Mouse (Mus musculus) CD4-positive helper T cell, adult 2 months (primary cell): ENCODE data around the gene Ap2b1.

ENCODE experiments used
- DNase-seq: peaks from one replicate; pipeline ENCODE4 v3.0.0-alpha.2; 2012; ENCODE audit warnings: low read depth, missing footprints, low spot score

Ap2b1 gene

DNA sequence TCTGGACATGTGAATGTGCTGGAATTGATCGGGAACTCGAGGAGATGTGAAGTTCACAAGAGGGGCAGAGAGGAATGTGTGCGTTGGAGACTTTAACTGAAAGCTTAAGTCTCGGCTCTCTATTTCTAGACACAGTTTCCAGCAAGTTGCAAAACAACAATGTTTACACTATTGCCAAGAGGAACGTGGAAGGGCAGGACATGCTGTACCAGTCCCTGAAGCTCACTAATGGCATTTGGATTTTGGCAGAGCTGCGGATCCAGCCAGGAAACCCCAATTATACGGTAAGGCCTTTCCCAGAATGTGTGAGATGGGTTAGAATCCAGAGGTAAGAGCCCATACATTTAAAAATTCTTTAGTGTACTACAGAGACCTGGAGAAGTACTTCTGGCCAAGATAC is 98.8 kb downstream of the Ap2b1 start:
- no peak for DNase-seq

DNA sequence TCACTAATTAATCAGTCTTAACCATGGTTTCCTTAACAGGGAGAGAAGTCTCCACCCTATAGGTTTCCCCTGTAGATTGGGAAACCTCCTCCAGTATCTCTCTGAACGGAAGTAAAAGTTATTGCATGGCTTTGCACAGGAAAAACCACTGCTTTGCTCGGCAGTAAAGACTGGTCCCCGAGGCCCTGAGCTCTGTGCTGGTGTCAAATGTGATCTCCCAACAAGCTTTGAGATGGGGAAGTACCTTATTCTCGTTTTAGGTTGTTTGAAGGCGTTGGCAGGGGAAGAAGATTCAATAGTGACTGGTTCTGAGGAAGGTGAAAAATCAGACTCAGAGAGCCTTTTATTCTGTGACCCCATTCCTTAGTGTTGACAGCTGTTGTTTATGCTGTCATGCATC is 99.9 kb downstream of the Ap2b1 start:
- DNase-seq = no peak

DNA sequence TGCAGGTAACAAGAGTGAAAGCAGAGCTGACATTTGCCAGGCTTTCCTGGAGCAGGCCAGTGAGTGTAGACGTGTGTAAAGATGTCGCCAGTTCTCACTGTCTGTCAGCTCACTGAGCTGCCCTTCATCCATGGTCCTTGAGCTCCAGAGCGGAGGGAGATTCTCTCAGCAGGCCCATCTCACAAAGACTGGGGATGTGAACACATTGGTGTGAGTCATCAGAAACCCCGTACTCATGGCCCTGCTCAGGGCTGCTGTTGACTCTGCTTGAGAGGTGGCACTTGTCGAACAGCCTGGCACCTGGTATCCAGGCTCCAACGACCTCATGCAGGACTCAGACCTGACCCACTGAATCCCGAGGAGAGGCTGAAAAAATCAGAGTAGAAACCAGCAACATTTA is 105.0 kb downstream of the Ap2b1 start:
- DNase-seq = no peak

DNA sequence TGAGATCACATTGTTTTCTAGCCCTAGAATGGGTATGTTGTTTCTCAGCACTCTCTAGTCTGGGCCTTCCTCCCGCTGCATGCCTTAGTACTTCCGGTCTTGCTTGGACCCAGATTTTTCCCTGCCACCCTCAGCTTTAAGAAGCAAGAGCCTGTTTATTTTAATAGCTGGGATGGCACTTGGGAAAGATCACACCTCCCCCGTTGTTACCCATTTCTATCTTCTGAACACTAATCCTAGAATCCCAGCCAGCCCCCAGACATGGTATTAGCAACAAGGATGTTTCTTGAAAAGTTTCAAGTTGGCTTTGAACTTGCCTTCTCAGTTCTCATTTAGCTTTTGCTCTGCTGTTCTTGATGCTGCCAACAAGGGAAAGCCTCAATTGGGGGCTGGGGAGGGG is 107.6 kb downstream of the Ap2b1 start:
- no peak for DNase-seq

DNA sequence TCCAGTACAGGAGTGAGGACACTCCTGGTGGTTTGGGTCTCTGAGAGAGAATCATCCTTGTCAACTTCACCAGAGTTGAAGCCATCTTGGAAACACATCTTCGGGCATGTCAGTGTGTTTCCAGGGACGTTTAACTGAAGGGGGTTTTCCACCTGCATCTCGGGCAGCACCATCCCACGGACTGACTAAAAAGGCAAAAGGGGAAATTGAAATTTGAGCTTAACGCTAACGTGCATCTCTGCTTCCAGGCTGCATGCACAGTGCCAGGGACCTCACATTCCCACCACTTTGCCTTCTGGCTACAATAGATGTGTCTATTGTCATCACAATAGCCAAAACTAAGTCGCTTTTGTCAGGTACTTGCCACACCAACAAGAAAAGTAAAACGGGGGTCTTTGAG is 109.4 kb downstream of the Ap2b1 start:
- DNase-seq = no peak

DNA sequence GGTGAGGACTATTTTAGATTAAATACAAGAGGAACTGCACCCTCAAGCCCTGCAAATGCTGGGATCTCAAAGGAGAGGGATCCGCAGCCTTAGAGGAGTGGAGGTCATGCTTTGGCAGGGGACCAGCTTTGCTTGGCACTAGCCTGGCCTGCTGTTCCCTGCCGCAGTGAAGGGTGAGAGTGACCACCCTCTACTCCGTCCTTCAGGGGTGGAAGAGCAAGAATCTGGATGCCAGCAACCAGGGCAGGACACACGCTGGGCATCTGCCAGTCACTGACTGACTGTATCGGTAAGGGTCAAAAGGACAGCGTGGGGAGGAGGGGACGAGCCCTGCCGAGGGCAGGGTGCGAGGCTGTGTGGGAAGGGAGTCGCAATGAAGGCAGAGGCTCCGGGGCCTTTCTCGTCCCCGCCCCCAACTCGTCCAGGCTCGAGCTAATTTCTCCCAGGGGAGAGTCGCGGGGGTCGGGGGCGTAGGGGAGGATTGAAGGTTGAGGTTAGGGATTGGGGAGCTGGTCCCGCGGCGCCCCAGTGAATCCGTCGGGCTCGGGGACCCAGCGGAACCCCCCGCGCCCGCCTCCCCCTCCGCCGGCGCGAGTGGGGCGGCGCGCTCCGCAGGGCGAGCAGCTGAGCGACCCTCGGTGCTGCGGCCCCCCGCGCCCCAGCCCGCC is 110.4 kb downstream of the Ap2b1 start, which contains the start of gene Rasl10b:
Gene Rasl10b (plus strand): TSS at position 51 of the 668 bp plus-strand sequence.
- DNase-seq = no peak

DNA sequence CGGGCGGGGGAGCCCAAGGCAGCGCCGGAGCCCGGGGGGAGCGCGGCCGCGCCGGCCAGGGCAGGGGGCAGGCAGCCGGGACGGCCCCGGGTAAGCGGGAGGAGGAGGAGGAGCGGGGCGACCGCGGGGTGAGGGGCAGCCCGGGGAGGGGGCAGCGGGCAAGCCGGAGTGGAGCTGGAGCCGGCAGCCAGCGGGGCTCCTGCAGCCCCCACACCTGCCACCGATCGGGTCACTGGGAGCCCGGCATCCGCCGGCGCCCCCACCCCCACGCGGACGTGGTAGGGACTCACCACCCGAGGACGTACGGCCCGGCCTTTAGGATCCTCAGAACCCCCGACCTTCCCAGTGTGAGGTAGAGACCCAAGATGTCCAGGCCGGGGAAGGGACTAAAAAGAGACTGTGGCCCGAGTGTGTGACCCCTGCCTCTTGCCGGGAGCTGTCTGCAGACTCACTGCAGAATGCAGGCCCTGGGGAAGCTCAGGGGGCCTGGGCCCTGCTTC is 111.0 kb downstream of the Ap2b1 start:
- no peak for DNase-seq

DNA sequence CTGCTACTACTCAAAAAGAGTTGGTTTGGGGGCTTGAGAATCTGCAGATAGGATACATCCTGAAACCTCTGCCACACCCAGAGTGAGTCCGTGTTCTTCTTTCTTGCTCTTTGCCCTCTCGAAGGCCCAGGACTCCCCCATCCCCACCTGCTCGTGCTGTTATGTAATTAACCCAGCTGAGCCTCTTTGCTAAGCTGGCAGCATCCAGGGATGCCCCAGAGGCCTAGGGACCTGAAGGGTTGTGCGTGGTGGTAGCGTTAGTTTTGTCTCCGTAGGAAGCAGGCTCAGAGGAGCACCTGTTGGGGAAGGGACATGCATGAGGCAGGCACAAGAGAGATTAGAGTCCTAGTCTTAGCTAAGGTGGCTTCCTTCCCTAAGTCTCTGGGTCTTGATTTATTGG is 111.7 kb downstream of the Ap2b1 start:
- no peak for DNase-seq

DNA sequence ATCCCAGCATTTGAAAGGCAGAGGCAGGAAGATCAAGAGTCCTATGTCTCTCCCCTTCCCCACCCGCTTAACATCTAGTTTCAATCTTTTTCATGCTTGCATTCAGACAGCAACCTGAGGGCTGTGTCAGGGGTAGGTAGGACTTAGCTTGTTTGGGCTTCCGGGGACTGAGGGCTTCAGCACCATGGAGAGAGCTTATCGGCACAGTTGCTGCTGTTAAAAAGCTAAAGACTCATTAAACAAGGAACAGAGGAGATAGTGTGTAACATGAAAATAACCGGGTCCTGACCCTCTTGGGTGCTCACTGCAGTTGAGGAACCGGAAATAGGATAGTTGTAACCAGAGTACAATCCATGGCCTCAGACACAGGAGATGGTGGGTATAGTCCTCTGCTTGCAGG is 118.3 kb downstream of the Ap2b1 start:
- DNase-seq = peak; percentile 55

DNA sequence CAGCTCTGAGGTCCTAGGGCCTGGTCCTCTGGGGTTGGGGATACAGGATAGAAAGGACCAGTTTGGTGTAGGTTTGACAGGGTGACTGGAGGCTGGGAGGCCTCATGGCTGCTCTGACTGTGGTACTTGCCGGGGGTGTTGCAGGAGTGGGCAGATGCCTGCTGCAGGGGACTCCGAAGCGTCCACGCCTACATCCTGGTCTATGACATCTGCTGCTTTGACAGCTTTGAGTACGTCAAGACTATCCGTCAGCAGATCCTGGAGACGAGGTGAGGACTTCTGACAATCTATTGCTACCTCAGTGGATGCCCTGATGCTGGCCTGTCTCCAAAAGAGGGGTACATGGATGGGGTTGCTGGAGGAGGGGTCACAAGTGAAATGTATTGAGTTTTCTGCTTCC is 118.9 kb downstream of the Ap2b1 start:
- no peak for DNase-seq

DNA sequence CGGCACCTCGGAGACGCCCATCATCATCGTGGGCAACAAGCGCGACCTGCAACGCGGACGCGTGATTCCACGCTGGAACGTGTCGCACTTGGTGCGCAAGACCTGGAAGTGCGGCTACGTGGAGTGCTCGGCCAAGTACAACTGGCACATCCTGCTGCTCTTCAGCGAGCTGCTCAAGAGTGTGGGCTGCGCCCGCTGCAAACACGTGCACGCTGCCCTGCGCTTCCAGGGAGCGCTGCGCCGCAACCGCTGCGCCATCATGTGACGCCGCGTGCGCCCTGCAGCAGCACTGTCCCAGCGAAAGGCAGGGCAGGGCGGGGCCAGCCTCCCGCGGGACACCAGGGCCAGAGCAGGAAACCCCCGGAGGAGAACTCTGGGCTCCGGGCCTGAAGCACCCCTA is 119.7 kb downstream of the Ap2b1 start:
- no peak for DNase-seq

DNA sequence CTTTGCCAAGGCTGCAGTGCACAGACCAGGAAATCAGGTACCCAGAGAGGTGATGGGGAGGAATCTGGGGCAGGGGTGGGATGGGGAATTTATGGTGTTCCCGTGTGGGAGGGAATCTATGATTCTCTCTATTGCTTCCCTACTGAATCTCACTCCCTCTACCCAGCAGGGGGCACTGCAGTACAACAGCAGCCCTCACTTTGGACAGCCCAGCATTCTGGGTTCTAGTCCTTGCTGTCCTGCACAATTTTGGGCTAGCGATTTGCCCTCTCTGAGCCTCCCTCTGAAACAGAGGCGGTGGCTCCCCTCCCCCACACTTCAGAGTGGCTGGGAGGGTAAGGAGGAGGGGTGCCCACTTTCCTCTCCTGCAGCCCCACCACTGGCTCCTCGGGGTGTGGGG is 121.5 kb downstream of the Ap2b1 start:
- DNase-seq = no peak

DNA sequence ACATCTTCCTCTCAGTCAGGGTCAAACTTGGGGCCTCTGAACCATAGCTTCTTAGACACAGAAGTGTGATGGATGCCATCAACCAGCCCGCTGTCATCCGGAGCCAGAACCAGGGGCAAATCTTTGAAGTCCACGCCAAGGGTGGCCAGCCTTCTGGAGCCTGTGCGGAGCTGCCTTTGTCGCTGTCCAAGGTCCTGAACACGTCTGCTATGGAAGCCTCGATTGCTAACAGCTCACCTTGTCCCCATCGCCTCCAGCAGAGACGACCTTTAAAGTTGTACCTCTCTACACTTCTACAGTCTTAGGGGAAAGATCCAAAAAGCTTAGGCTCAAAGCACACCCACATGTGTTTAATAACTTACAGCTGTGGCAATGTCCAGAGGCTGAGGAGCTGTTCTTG is 122.5 kb downstream of the Ap2b1 start:
- DNase-seq = peak; percentile 57

DNA sequence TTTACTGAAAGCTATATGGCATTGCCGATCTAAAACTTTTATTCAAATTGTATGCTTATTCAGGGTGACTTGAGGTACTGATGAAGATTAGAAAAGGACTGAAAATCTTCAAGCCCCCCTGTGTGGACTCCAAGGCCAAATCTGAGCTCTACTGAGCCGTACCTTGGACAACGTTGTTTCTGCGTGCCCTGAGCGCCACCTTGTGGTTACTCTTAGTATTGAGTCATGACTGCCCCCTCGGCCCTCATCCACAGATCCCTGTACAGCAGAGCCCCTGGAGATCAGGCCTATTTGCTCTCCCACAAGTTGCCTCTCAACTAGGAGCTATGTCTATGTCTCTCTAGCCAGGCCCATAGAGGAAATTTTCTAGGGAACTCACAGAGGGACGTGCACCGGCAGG is 125.9 kb downstream of the Ap2b1 start:
- DNase-seq = peak; percentile 64

DNA sequence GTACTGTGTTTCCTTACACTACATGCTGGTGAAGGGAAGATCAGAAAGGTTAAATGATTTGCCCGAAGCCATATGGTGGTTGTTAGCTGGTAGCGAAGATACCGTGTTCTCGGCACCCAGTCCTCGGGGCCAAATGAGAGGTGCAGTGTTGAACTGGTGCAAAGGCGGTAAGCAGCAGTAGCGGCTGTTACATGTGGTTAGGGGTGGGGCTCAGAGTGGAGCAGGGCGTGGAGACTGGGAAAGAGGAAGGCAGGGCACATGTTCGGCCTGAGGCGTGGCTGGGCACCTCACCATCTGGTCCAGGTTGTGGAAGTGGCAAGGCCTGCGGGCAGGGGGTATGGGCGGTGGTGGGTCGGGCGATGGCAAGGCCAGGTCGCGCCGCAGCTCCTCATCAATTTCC is 128.1 kb downstream of the Ap2b1 start:
- peak; percentile 37 for DNase-seq

DNA sequence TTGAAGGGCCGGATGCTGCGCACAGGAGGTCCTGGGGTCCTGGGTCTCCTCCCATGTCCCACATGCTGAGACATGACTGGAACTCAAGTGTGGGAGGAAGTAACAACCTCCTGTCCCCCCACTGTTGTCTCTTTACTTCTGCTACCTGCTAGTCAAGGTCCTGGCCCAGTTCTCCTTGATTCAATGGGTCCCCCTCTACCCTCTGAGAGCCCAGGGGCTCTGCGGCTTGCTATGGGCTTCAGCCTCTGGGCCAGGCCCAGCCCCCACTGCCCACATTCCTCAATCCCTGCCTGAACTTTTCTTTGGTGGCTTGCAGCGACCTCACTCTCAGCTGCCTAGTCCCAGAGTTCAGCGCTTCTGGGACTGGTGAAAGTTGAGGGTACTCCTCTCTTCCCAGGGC is 130.5 kb downstream of the Ap2b1 start, which contains the start of gene Gas2l2:
Gene Gas2l2 (minus strand): TSS at position 101 of the 400 bp plus-strand sequence.
- DNase-seq = no peak

DNA sequence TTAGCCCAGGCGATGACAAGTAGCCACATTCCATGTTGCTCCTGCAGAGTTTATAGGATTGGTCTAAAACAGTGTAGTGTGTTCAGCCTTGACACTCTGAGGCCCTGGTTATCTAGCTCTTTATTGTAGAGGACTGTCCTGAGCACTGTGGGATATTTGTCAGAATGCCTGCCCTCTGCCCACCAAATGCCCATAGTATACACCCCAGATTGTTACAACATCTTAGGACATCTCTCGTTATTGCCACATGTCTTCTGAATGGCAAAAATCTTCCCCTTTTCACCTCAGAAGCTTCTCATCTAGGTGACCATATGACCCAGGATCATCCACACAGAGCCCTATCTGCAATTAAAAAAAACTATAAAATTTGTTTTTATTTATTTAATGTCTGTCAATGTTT is 133.7 kb downstream of the Ap2b1 start:
- no peak for DNase-seq

DNA sequence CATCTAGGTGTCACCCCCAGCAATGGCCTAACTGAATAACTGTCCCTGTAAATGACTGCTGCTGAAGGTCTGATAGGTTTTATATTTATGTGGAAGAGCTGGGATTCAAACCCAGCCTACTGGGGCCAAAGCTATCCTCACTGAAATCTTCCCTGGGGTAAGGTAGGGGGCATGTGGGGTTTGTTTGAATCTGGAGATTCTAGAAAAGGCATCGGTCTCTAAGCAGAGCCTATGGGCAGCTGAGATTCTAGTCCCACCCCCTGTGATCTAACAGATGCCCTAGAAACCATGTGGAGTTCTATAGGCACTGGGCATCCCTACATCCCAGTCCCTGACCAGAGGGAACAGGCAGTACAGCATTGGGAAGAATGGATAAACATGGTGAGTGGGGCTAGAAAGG is 138.6 kb downstream of the Ap2b1 start, which contains the start of gene 1700020L24Rik:
Gene 1700020L24Rik (plus strand): TSS at position 301 of the 400 bp plus-strand sequence.
- DNase-seq = no peak

DNA sequence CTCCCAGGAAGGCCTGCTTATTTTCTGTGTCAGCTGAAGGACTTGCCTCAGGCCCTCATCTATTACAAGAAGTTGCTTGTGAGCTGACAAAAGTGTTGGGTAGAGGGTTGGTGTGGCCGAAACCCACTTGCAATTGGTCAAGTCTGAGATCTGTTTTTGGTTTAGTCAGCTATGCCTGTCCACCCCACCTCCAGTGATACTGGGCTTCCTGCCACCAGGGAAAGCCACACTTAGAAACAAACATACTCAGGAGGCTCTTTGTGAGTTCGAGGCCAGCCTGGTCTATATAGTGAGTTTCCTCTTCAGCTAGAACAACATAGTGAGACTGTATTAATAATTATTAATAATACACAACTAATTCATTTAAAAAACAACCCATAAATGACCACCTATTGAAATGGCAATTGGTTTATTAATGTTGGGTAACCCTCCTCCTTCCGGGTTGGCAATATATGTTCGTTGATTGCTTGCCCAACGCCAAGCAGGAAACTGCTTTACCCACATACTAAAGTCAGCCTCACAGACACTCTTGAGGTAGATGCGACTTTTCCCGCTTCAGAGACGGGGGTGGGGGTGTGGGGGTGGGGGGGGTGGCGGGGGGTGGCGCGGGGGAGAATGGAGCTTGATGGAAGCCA is 140.7 kb downstream of the Ap2b1 start:
- DNase-seq = peak; percentile 37

DNA sequence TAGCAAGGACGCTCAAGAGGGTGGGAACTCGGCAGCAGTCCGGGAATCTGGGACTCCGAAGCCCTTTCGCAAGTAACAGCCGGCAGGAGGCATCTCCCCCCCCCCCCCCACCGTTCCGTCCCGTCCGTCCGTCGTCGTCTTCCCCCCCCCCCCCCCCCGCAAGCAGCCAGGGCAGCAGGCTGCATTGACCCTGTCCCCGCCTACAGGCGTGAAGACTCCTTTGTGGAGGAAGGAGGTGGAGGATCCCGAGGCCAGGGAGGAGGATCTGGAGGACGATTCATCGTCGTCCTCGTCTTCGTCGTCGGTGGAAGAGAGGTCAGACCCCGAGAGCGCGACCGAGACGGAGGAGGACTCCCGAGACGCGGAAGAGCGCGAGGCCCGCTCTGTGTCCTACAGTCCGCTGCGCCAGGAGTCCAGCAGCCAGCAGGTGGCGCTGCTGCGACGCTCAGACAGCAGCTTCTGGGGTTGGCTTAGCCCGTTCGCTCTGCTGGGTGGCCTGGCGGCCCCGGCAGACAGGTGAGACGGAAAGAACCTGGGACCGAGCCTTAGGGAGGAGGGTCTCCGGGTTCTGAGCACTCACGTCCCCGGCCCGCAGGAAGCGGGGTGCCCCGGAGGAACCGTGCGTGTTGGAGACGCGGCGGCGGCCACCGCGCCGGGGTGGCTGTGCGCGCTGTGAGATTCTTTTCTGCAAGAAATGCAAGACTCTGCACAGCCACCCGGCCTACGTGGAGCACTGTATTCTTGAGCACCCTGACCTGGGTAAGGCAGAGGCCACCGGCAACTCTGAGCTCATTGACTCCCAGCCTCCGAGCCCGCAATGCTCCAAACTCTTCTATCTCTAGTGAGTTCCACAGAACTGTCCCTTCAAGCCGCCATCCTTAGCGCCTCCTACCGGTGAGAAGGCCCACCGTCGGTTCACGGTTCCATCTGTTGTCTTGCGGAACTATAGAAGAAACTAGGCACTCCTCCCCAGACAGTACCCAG is 141.5 kb downstream of the Ap2b1 start:
- peak; percentile 94 for DNase-seq

DNA sequence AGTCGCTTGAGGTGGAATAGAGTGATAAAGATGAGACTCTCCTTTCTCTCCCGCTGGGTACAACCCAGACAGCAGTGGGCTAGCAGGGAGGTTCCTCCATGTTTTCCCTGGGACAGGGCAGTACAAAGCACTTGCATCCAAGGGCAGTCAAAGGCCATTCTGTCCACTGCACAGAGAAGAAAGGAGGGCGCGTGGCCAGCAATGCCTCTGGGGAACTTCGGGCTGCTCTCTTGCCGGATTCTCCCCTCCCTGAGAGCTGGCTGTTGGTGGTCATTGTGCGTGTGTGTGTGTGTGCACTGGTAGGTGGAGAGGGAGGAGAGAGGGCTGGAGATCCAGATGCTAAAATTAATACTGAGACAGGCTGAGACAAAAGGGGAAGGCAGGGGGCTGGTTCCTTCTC is 142.4 kb downstream of the Ap2b1 start:
- no peak for DNase-seq
